Mouse (Mus musculus) G1E (cell line): ENCODE results near the gene Apoa1. TPM values are rescaled to one million over a fixed set of nuclear protein-coding genes. Genes with fewer than 3 reads are reported as not detected.

Experiments
- ATAC-seq: 2 replicates; pipeline ENCODE4 v1.8.0; 2016; ENCODE audit warnings: mild to moderate bottlenecking; ENCODE audit not compliant: insufficient number of reproducible peaks, poor library complexity, low FRiP score, severe bottlenecking; ENCODE audit errors: extremely low read depth
- DNase-seq: peaks from one replicate; pipeline ENCODE4 v3.0.0; 2012; ENCODE audit warnings: low spot score
- H3K27me3 ChIP-seq: 2 replicates; pipeline ENCODE4 v1.6.1; 2012; ENCODE audit warnings: mild to moderate bottlenecking, low read length, inconsistent platforms; ENCODE audit not compliant: insufficient read depth
- H3K36me3 ChIP-seq: replicated peaks from 2 replicates; pipeline ENCODE3; 2012; ENCODE audit warnings: mild to moderate bottlenecking, inconsistent platforms
- H3K4me1 ChIP-seq: 2 replicates; pipeline ENCODE4 v1.6.1; 2012; ENCODE audit warnings: low read depth, low read length, inconsistent platforms, mixed read lengths; ENCODE audit not compliant: insufficient read depth
- H3K4me3 ChIP-seq: 2 replicates; pipeline ENCODE4 v1.5.1; 2012; ENCODE audit warnings: low read depth, mild to moderate bottlenecking, inconsistent platforms, low read length, moderate library complexity, mixed read lengths
- H3K9me3 ChIP-seq: replicated peaks from 2 replicates; pipeline ENCODE4 v1.6.1; 2012; ENCODE audit warnings: inconsistent platforms
- CTCF ChIP-seq: IDR thresholded peaks from 2 replicates; pipeline ENCODE4 v1.5.1; 2012; ENCODE audit warnings: low read depth, low read length, inconsistent platforms, mixed read lengths
- GATA1 ChIP-seq: IDR thresholded peaks from 2 replicates; pipeline ENCODE4 v1.6.1; 2012; ENCODE audit warnings: borderline replicate concordance, low read length, inconsistent platforms, mixed read lengths
- GATA2 ChIP-seq: IDR thresholded peaks from 2 replicates; pipeline ENCODE4 v1.6.1; 2012; ENCODE audit warnings: low read depth, low read length, inconsistent platforms, borderline replicate concordance
- POLR2AphosphoS5 ChIP-seq: IDR thresholded peaks from 2 replicates; pipeline ENCODE4 v1.6.1; 2012; ENCODE audit warnings: low read depth, low read length, inconsistent platforms; ENCODE audit not compliant: insufficient replicate concordance
- TAL1 ChIP-seq: conservative IDR thresholded peaks from 2 replicates; pipeline ENCODE4 v1.6.1; 2012; ENCODE audit warnings: low read depth, low read length, inconsistent platforms, mixed read lengths
- polyA plus RNA-seq: library from polyadenylated mRNA; stranded (reverse); fragments of >175 nt; gene quantifications from 2 replicates; pipeline ENCODE4 v1.2.3, GENCODE M21; 2012
- total RNA-seq, 2 experiments: library from RNA; stranded (forward) in 1 of 2; stranded (reverse) in 1 of 2; fragments of 200-1000 nt in 1 of 2; fragments of >200 nt in 1 of 2; fragmentation: Nextera tagmentation in 1 of 2; gene quantifications; 2 replicates each; pipeline ENCODE4 v1.2.3; 2014 to 2017

The Apoa1 gene
- total and polyA plus RNA-seq, 3 experiments = 1.5 TPM; not detected in 2

DNA sequence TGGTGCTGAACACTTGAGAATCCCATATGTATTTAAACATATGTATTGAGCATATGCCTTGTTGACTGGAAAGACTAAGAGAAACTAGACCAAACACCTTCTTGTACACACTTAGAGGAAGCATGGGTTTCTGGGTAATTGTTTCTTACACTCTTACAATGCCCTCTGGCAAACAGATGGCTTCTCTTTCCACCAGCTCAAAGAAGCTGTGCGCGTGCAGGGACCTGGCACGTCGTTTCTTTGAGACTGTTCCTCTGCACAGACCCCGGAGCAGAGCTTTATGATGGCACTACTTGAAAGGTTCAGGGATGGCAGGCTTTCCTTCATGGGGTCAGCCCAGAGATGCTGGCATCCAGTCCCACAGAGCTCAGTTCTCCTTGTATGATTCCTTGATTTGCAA is 39.4 kb upstream of the Apoa1 start:
- ATAC-seq = no peak

DNA sequence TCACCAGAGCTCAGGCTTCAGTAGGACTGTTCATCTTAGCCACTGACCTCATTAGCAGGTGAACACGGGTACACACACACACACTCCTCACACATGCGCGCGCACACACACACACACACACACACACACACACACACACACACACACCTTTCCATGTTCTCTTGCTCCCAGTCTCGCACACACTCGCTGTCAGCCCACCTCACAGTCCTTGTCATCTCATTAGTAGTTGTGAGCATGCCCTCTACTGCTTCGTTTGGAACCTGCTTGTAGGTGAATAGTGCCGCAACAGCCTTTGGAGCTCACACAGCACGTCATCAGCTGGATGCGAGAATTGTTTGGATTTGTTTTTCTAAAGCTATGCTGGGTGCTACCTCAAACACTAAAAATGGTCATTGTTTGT is 39.0 kb upstream of the Apoa1 start:
- Histone ChIP-seq H3K27me3 (no peaks in the 10 kb centered on the region), H3K36me3 (peaks cover 76% of the 10 kb centered on the region), H3K9me3 (no peaks in the 10 kb centered on the region), H3K4me1 (peaks cover 14% of the 10 kb centered on the region), H3K4me3 (no peak overlapping the region)
- no peak for ATAC-seq
- no peak for DNase-seq
- TF ChIP-seq GATA2 (no peak), TAL1 (no peak), GATA1 (no peak), CTCF (no peak), POLR2AphosphoS5 (no peak)

More for the DNA sequence above, 39.4 kb upstream of the Apoa1 start:
- no peaks in the 10 kb centered on the region for H3K27me3 ChIP-seq
- DNase-seq = no peak
- H3K4me1 ChIP-seq = peaks cover 14% of the 10 kb centered on the region
- TF ChIP-seq GATA1 (no peak), TAL1 (no peak), CTCF (no peak), POLR2AphosphoS5 (no peak), GATA2 (no peak)
- no peak overlapping the region for H3K4me3 ChIP-seq
- no peaks in the 10 kb centered on the region for H3K9me3 ChIP-seq
- H3K36me3 ChIP-seq = peaks cover 76% of the 10 kb centered on the region

DNA sequence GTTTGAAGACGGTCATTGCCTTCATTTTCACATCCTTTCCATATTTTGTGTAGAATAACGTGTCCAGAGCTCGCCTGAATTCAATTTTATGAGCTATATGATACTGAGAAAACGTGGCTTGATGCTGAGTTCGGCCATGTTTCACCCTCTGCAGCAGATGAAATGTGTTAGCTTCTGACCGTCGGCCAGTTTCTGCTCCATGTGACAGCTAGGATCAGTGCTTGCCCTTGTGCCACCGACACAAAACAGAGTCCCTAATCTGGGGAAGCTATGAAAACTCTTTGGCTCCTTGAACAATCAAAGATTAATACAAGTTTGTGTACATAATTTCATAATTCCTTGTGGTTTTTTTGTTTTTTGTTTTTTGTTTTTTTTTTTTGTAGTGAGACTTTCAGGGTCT is 37.1 kb upstream of the Apoa1 start:
- Histone ChIP-seq H3K4me1 (peaks cover 12% of the 10 kb centered on the region), H3K4me3 (no peak overlapping the region), H3K36me3 (peaks cover 76% of the 10 kb centered on the region), H3K27me3 (no peaks in the 10 kb centered on the region), H3K9me3 (no peaks in the 10 kb centered on the region)
- ATAC-seq = no peak
- TF ChIP-seq TAL1 (no peak), GATA1 (no peak), POLR2AphosphoS5 (no peak), CTCF (no peak), GATA2 (no peak)
- no peak for DNase-seq

DNA sequence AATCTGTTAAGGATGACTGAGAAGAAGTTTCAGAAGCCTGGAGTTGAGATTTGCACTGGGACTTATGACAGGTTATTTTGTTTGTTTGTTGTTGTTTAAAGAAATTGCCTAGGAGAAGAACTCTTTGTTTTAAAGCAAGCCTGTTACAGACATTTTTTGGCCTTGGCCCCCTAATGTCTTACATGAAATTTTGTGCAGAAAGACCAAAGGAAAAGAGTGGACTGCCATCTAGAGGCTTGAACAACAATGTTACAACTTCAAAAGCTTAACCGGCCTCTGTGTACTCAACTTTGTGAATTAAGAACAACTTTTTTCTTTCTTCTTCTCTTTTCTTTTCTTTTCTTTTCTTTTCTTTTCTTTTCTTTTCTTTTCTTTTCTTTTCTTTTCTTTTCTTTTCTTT is 36.7 kb upstream of the Apoa1 start:
- DNase-seq = no peak
- H3K36me3 ChIP-seq = peaks cover 78% of the 10 kb centered on the region

DNA sequence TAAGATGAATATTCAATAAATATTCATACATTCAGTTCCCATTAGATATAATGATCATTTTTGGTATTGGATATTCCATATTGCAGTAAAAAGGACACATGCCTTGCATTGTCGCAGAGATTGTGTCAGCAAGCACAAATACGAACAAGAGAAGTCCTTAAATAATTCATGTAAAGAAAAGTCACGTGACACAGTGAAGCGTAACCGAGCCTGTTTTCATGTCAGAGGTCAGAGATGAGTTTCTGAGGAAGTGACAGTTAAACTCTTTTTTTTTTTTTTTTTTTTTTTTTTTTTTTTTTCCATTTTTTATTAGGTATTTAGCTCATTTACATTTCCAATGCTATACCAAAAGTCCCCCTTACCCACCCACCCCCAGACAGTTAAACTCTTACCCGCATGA is 35.7 kb upstream of the Apoa1 start:
- H3K4me1 ChIP-seq = peaks cover 23% of the 10 kb centered on the region
- peaks cover 78% of the 10 kb centered on the region for H3K36me3 ChIP-seq
- TF ChIP-seq CTCF (no peak), TAL1 (no peak), GATA1 (no peak), GATA2 (no peak), POLR2AphosphoS5 (no peak)
- H3K27me3 ChIP-seq = no peaks in the 10 kb centered on the region
- DNase-seq = no peak
- no peaks in the 10 kb centered on the region for H3K9me3 ChIP-seq
- no peak for ATAC-seq
- H3K4me3 ChIP-seq = no peak overlapping the region

More for the DNA sequence above, 36.7 kb upstream of the Apoa1 start:
- Histone ChIP-seq H3K9me3 (no peaks in the 10 kb centered on the region), H3K27me3 (no peaks in the 10 kb centered on the region), H3K4me3 (no peak overlapping the region), H3K4me1 (peaks cover 16% of the 10 kb centered on the region)
- ATAC-seq = no peak
- TF ChIP-seq GATA1 (no peak), GATA2 (no peak), POLR2AphosphoS5 (no peak), TAL1 (no peak), CTCF (no peak)

DNA sequence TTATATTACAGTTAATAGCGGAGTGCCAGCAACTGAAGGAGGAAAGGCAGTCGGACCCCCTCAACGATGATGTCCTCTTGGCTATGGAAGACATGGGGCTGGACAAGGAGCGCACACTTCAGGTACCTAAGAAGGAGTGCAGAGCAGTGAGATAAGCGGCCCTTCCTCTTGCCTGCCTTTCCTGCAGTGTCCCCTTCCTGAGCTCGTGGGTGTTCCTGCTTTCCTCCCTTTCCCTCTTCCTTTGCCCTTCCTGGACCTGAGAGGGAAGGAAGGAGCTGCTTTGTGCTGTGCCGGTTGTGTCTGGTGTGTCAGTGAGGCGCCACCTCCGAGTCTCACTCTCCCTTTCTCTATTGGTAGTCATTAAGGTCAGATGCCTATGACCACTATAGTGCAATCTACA is 33.6 kb upstream of the Apoa1 start:
- Histone ChIP-seq H3K27me3 (no peaks in the 10 kb centered on the region), H3K4me1 (peaks cover 30% of the 10 kb centered on the region), H3K36me3 (peaks cover 82% of the 10 kb centered on the region), H3K4me3 (no peak overlapping the region), H3K9me3 (no peaks in the 10 kb centered on the region)
- TF ChIP-seq GATA2 = no peak
- DNase-seq (no peak), ATAC-seq (no peak)

DNA sequence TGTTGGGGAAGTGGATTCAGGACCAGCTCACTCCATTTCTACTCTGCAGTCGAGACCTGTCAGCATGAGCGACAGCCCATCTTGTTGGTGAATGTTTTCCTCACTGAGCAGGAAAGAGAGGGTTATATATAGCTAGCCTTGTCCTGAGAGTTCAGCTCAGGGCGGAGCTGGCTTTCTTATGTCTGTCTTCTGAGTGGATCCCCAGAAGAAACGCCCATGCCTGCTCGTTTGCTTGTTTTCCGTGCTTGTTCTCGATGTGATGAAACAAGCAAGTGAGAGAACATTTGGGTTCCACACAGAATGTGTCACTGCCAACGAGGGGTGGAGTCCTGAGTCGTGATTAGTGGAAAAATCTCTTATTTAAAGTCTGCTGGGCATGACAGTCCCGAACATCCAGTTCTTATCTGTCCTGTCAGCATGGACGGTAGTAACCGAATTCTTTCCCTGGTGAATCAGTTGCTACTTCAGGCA is 31.6 kb upstream of the Apoa1 start:
- no peak overlapping the region for H3K4me3 ChIP-seq
- peaks cover 85% of the 10 kb centered on the region for H3K36me3 ChIP-seq
- ATAC-seq = no peak
- no peak for TF ChIP-seq GATA1
- TF ChIP-seq TAL1 = no peak
- no peak for TF ChIP-seq CTCF
- no peak for TF ChIP-seq GATA2
- TF ChIP-seq POLR2AphosphoS5 = no peak
- H3K4me1 ChIP-seq = peaks cover 34% of the 10 kb centered on the region
- DNase-seq = no peak
- no peaks in the 10 kb centered on the region for H3K9me3 ChIP-seq
- no peaks in the 10 kb centered on the region for H3K27me3 ChIP-seq
